Mouse (Mus musculus) spleen, adult 2 months (tissue): ENCODE results near the gene Nploc4.

Experiments used
- CTCF ChIP-seq: fragments of 200-500 bp; IDR thresholded peaks from 2 replicates; pipeline ENCODE4 v1.5.1; 2011; ENCODE audit warnings: mild to moderate bottlenecking, inconsistent platforms; ENCODE audit not compliant: insufficient read depth, insufficient read length, insufficient replicate concordance; ENCODE audit errors: extremely low read depth
- POLR2A ChIP-seq: fragments of 200-500 bp; IDR thresholded peaks from 2 replicates; pipeline ENCODE4 v1.6.1; 2011; ENCODE audit warnings: low read depth, low read length, inconsistent platforms

- TF ChIP-seq CTCF (no peak), POLR2A (no peak)
Measured at GRCm38 (mm10) chr11:120472052-120472451, 34.5 kb upstream of the Nploc4 start.
